Mouse (Mus musculus): ENCODE results near the gene Hoxb7.

Hoxb7 gene

DNA sequence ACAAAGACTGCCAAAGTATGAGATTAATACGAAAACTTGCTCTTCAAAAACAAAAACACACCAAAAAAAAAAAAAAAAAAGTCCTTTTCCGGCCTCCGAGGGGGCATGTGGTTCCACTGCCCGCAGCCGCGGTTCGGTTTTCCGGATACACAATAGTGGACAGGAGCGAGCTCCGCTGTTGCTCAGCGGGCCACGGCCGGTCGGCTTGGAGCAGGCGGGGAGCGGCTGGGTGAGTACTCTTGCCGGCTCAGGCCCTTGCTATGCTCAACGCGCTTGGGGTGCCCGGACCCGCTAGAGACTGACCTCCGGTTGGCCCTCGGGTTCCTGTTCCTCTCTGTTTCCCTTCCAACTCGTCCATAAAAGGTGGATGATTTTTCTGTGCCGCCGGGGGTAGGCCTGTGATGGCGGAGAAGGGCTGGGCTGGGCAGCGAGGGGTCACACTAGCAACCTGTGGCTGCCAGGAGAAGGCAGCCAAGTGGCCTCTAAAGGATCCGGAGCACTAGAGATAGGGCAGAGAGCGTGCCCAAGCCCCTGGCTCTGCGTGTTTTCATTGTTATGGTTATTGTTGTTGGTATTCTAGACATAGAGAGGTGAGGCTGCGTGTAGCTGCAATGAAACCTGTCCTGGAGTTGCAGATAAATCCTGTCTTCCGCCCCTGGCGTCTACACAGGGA, 28.4 kb downstream of the Hoxb7 start:
- DNase-seq (ENCODE audit: inconsistent ontology term) = no peak

DNA sequence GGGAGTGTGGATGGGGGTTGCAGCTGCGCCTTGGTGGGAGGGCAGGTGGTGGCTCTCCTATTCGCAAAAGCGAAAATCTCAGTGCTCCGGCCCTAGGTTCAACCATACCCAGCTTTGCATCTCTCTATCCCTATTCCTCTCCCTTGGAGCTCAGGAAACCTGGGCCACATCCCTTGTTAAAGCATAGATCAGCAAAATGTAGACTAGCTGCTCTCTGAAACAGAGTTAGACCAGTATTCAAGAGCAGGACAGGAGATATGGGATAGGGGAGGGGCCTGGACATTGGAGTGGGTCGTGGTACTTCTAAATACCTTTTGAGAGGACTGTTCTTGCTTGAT, 28.9 kb downstream of the Hoxb7 start:
- DNase-seq (ENCODE audit: inconsistent ontology term) = no peak

DNA sequence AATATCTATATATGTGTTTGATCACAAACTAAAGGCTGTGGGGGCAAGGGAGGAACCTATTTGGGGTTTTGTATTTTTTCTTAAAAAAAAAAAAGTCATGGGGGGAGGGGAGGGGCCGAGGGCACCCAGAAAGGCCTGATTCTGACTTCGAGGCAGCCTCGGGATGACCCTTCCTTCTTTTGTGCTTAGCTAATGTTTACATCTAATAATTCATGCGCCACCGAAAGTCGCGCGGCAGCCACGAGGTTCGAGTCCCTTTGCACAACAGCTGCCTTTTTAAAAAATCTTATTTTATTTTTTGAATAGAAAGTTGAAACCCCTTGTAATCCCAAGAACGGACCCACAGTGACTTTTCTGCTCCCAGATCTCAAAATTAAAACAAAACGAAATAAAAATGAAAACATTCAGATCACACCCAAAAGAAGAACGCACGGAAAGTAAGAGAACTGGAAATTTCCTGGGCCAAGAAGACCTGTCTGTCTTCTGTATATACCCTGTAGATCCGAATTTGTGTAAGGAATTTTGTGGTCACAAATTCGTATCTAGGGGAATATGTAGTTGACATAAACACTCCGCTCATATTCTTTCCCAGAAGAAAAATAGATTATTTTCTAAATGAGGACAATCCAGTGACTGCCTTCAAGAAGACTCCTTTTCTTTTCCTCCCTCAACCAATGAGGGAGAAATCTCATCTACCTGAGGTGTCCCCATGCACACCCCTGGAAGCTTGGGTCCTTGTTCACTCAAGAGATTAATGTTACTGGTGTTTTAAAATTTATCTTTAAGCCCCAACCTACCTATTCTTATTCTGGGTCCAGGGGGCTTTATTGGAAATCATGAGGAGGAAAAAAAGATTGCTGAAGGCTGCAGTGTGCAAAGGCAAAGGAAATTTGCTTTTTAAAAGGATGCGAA, 30.5 kb downstream of the Hoxb7 start:
- DNase-seq (ENCODE audit: inconsistent ontology term) = no peak

DNA sequence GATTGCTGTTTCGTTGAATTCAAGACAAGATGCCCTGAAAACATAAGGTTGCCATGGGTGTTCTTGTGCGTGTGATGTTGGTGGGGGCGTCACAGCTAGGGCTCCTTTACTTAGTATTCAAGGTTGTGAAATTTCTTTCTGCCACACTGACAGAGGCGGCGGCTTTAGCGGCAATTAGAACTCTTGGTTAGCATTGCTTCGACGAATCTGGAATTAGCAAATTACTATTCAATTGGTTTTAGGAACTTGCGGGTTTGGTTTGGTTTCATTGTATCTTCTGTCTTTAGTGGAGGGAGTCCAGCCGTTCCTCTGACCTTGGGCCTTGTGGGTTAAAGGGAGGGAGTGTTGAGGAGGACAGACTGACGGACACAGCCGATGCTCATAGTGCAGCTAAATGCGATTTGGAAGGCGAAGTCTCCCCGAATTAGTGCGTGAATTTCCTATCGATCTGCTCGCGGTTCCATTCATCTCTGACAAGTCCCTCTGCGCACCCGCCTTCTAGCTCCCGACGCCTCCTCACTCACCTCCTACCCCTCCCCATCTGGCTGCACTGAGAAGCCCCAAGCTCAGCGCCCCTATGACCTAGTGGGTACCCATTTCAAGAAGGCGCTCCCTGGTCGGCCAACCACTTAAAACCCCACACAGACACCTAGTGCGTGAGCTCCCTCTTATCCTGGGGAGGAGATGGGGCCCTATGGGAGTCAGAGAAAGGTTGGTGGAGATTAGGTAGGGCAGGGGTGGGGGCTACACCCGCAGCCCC, 31.4 kb downstream of the Hoxb7 start, which contains the start of gene Hoxb4:
Gene Hoxb4, plus strand, starts transcription at position 660 of the 760 bp plus-strand sequence.
- DNase-seq (ENCODE audit: inconsistent ontology term) = no peak

DNA sequence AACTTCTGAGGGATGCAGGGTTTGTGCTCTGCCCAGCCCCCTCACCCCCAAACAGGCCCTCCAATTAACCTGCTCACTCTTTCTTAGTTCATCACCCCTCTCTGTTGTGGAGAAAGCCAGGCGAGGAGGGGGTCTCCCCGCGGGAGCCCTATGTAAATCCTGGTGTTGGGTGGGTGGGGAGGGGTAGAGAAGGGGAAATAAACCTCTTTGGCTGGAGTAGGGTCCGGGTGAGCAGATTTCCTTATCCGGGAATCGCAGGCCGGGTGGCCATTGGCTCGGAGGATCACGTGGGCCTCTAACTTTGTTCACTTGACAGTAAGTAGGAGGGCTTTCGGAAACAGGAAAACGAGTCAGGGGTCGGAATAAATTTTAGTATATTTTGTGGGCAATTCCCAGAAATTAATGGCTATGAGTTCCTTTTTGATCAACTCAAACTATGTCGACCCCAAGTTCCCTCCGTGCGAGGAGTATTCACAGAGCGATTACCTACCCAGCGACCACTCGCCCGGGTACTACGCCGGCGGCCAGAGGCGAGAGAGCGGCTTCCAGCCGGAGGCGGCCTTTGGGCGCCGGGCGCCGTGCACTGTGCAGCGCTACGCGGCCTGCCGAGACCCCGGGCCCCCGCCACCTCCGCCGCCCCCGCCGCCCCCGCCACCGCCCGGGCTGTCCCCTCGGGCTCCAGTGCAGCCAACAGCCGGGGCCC, 32.1 kb downstream of the Hoxb7 start:
- no peak for DNase-seq (ENCODE audit: inconsistent ontology term)

DNA sequence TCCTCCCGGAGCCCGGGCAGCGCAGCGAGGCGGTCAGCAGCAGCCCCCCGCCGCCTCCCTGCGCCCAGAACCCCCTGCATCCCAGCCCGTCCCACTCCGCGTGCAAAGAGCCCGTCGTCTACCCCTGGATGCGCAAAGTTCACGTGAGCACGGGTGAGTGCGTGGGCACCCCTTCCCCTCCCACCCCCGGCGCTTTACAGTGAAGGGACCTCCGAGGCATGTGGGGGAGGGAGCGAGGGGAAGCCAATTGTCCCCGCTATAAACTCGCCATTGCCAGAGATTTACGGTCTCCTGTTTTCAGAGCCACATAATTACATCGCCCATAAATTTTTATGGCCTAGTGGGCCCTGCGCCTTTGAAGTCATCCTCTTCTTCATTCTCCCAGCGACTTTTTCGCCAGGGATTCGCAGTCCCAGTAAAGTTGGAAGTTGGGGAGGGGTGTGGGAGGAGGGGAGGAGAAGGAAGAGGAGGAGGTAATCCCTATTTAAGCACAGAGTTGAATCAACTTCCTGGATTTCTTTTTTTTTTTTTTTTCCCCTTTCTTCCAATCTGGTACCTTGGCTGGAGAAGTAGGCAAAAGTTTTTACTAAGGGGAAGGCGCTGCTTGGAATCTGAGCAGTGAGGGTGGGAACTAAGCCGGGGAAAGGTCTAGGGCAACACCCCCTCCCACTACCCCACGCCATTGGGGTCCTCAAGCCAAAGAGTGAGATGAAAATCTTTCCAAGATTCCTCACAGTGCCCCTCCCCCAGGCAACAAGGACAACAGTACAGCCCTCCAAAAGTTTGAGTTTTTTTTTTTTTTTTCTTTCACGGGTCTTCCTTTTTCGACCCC, 32.9 kb downstream of the Hoxb7 start:
- no peak for DNase-seq (ENCODE audit: inconsistent ontology term)

DNA sequence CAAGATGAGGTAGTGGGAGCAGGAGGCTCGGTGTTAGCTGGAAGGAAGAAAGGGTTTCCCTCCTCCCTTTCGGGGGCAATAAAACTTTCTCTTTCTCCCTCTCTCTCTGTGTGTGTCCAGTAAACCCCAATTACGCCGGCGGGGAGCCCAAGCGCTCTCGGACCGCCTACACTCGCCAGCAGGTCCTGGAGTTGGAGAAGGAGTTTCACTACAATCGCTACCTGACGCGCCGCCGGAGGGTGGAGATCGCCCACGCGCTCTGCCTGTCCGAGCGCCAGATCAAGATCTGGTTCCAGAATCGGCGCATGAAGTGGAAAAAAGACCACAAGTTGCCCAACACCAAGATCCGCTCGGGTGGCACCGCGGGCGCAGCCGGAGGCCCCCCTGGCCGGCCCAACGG, 33.5 kb downstream of the Hoxb7 start:
- no peak for DNase-seq (ENCODE audit: inconsistent ontology term)

DNA sequence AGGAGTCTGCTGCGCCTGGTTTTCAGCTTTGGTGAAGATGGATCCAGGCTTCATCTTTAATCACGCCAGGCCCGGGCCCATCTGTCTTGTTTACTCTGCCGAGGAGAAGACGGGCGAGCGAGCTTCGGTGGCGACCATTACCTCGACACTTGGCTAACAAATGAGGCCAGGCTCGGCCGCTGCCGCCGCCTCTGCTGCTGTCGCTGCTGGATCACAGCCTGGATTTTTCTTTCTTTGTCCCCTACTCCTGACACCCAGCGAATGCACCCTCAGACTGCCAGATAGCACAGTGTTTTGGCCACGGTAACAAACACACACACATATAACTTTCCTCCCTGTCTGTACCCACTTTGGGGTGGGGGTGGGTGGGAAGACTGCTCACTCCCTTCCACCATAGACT, 34.3 kb downstream of the Hoxb7 start:
- no peak for DNase-seq (ENCODE audit: inconsistent ontology term)

DNA sequence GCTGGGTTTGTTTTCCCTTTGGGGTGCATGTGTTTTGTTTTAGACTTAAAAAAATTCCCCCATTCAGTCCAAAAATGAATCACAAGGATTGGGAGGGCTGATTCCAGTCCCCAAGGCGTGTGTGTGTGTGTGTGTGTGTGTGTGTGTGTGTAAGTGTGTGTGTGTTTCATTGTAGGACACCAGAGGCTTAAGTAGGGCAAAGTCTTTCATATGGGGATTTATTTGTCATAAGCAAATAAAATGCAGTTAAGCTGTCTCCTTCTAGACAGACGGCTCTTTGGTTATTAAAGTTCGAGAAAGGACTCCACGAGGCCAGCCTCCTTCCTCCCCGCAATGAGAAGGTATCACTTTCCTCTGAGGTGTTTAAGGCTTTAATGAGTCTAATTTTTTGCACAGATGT, 35.4 kb downstream of the Hoxb7 start:
- DNase-seq (ENCODE audit: inconsistent ontology term) = no peak

DNA sequence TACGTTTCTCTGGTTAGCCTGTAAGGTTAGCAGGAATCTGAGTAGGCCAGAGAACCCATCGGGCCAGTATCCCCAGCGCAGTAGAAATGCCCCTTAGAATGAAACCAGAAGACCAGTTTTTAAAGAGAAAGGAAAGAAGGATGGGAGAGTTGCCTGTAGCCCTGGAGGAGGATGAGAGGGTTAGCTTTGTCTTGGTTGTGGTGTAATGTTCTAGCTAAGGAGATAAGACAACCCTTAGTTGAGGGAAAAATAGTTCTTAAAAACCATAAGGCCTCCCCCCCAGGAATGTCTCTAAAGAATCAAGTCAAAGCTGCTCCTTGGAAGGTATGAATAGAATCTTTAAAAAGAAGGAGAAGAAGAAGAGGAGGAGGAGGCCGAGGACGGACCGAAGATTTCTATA, 36.3 kb downstream of the Hoxb7 start:
- DNase-seq (ENCODE audit: inconsistent ontology term) = no peak

DNA sequence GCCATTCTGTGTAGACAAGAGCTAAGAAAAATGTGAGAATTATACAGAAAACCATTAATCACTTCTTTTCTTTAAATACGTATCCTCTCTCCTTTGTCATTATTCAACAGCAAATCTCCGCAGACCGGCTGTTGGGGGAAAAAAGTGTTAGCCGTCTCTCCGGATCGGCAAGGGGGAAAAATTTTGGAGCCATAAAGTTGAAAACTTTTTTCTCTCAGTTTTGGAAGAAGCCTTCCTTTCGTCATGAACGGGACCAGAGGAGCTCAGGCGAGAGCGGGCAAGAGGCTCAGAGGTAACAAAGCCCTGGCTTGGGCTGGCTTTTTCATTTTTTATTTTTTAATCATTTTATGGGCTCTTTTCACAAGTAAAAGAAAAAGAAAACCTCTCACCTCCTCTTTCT, 36.7 kb downstream of the Hoxb7 start, which contains the start of gene Hoxb3:
Gene Hoxb3, plus strand, starts transcription at position 173 of the 400 bp plus-strand sequence.
- DNase-seq (ENCODE audit: inconsistent ontology term) = no peak

DNA sequence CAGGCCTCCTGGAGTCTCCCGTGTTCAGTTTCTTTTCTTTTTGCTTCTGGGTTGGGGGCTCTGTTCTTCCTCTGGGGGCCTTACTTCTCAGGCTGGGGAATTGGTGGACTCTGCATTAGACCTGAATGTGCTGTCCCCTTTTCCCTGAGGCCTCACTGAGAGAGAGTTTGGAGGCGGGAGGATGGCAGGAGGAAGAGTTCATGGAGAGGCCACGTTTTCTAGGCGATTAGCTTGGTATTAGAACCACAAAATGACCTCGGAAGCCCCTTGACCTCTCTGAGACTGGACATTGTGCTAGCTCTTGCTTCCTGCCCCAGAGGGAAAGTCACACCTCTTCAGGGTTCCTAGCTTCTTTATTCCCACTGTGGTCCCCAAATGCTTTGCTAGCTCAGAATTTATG, 37.7 kb downstream of the Hoxb7 start:
- no peak for DNase-seq (ENCODE audit: inconsistent ontology term)

DNA sequence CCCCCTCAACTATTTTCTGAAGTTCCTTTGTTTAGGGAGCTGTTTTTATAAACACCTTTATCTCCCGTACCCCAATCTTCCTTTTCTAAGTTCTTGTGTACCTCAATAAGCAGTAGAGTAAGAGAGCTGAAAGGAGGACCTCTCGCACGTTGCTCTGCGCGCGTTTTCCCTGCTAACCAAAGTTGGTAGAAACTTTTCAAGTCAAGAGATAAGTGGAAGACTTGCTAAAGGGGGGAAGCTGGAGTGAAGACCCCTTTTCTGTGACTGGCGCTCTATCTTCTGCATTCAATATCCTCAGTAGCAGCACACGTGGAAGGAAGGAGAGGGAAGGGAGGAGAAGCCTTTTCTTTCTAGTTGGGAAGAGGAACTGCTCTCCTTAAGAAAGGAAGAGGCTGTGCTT, 38.5 kb downstream of the Hoxb7 start:
- DNase-seq (ENCODE audit: inconsistent ontology term) = no peak

DNA sequence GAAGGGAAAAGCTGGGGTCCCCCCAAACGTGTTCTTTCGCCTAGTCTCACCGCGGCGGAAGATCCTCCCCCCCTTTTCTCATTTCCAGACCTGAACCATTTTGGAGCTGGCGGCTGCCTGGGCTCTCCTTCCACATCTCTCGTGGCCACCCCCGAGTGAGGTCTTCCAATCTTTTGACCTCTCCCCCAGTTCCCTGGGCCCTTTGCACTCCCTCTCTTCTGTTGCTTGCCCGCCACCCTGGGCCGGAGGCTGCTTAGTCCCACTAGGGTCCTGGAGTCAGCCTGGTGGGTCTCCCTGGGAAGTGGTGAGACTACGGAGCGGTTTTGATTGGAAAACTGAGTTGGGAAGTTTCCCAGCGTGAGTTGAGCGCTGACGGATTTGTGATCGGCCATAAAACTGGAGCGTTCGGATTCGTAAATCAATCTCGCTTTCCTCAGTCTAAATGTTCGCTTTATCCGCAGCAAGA, 39.4 kb downstream of the Hoxb7 start:
- DNase-seq (ENCODE audit: inconsistent ontology term) = no peak

DNA sequence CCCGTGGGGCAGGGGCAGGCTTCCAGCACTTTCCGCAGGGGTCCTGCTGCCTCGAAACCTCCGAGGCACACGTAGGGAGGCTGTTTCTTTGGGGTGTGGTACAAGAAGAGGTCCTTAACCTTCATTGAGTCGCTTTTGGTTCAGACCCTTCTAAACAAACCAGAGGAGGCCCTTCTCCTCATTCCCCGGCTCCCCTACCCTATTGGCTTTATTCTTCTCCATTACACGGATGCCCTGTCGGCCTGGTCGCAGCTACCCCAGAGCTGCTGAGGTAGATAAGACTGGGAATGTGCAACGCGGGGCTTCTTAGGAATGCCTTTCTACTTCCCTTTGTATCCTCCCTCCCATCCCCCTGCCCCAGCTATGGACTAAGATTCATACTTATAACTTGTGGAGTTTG, 40.3 kb downstream of the Hoxb7 start:
- no peak for DNase-seq (ENCODE audit: inconsistent ontology term)

DNA sequence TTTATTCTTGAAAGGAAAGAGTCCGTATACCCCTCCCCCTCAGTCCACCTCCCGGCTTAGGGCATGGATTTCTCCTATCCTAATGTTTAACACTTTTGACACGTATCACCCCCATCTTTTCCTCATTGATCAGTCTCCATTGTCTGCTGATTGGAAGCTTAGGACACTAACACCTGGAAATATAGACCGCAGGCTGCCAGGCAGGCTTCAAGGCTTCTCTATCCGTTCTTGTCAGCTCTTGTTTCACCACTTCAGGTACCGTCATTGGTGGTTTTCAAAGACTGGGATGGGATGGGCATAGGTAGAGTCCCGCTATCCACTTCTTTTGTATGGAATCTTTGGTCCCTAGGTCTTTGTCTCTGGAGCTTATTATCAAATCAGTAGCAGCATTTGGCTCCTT, 40.7 kb downstream of the Hoxb7 start:
- DNase-seq (ENCODE audit: inconsistent ontology term) = no peak

DNA sequence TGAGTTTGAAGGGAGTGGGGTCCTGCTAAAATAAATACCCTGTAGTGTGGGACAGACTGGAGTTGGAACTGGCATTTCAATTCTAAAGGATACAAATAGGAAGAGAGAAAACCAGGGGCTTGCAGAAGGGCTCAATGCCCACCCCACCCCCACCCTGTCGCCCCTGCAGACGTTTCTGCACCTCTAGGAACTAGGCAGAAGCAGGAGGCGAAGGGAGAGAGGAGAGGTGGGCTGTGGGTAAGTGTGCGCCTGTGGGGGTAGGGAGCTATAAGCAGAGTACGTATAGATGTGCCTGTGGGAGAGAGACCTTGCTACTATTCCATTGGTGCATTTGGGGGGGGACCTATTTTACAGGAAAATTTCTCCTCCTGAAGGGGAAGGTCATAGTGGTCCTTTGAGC, 41.3 kb downstream of the Hoxb7 start:
- DNase-seq (ENCODE audit: inconsistent ontology term) = no peak

DNA sequence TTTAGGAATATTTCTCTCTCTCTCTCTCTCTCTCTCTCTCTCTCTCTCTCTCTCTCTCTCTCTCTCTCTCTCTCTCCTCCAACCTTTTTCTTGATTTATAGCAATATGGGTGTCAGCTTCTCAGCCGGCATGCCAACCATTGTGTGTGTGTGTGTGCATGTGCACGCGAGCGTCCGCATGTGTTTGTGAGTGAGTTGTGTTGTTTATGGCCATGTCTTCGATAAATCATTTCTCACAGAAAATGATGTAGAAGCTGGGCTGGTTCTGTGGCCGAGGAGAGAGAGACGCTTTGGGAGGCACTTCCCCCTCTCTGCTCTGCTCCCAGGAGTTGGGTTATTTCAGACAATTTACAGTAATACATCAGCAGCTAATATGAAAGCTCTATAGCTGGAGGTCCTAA, 42.2 kb downstream of the Hoxb7 start:
- no peak for DNase-seq (ENCODE audit: inconsistent ontology term)

DNA sequence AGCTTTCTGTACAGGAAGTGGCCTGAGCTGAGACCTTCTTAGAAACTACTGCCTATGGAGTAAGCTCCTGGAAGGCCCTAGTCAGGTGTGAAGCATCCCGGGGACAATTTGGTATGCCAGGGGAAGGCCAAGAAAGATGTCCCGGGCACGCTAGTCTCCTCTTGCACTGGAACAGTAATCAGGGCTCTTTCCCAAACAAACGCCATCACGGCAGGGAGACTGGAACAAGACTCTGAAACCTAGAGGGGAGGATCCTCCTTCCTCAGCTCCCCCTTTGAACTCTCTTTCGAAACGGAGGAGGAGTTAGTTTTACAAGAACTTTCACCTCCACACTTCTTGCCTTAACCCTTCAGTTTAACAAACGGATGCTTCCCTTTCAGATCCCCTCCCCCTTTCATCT, 45.7 kb downstream of the Hoxb7 start:
- no peak for DNase-seq (ENCODE audit: inconsistent ontology term)

DNA sequence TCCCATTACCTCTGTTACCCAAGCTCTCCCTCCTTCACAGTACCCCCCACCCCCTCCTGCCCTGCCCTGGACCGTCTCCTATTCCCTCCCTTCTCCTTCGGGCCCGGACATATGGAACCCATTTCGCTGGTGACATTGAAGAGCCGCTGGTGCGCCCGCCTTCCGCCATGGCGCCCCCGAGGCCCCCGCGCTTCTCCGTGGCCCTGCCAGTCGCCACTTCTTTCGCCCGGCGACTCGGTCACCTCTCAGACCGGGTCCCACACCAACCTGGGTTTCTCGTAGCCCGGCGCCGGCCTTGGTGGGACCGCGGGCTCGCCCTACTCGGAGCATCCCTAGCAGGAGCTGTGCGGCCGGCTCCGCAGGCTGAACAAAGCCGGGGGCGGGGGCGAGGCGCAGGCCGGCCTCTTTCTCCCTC, 46.2 kb downstream of the Hoxb7 start:
- DNase-seq (ENCODE audit: inconsistent ontology term) = no peak

Measured in Muller cell, postnatal 12 days (primary cell).